Mouse (Mus musculus) kidney, adult 9 months (tissue): ENCODE results near the gene Fiz1.

Source experiments
- DNase-seq: peaks from one replicate; pipeline ENCODE4 v3.0.0; 2022

Gene Fiz1

DNA sequence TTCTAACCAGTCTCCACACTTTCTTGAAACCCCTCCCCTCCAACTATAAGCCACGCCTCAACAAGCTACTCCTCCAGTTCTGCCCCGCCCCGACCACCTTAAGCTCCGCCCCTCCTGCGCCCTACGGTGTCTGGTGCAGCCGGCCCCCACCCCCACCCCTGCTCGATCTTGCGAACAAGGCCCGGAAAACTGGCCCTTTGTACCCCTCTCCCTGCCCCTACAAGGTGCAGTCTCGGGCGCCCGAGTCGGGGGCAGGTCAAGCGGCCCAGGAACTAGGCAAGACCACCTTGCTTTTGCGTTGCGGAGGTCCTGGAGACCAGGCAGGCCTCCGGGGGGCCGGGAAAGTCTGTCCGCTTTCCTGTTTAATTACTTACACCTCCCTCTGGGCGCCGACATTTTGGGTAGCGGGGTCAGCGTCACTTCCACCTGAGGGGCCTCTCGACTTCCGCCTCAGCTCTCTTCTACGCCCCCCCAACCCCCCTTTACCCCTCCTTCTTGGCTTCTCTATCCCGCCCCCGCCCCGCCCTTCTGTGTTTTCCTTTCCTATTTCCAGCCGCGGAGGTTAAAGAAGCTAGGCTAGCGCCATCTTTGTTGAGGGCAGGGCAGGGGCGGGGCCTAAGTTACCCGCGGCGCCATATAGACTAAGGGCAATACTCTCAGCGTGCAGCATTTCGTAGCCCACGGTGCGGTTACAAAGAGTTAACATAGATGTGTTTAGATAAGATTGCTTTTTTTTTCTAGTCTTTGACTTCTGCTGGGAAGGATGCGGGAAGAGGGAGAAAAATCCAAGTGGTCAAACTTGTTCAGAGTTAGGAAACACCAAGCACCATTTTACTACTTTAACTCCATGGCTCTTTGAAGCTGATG, at the start of gene Fiz1, which contains the start of gene Zfp524:
Gene Fiz1 (minus strand): TSS at position 447 of the 867 bp plus-strand sequence.
Gene Zfp524 (plus strand): TSS at position 165 of the 867 bp plus-strand sequence.
- DNase-seq: peak; percentile 99

- peak; percentile 79 for DNase-seq
Measured at GRCm38 (mm10) chr7:5062360-5063001, 48.0 kb upstream of the Fiz1 start.

GRCm38 (mm10) chr7:5061774-5062359, 47.4 kb upstream of the Fiz1 start, which contains the start of gene U2af2:
TSS of gene U2af2 (plus strand) at chr7:5062143.
- DNase-seq: peak; percentile 91

DNA sequence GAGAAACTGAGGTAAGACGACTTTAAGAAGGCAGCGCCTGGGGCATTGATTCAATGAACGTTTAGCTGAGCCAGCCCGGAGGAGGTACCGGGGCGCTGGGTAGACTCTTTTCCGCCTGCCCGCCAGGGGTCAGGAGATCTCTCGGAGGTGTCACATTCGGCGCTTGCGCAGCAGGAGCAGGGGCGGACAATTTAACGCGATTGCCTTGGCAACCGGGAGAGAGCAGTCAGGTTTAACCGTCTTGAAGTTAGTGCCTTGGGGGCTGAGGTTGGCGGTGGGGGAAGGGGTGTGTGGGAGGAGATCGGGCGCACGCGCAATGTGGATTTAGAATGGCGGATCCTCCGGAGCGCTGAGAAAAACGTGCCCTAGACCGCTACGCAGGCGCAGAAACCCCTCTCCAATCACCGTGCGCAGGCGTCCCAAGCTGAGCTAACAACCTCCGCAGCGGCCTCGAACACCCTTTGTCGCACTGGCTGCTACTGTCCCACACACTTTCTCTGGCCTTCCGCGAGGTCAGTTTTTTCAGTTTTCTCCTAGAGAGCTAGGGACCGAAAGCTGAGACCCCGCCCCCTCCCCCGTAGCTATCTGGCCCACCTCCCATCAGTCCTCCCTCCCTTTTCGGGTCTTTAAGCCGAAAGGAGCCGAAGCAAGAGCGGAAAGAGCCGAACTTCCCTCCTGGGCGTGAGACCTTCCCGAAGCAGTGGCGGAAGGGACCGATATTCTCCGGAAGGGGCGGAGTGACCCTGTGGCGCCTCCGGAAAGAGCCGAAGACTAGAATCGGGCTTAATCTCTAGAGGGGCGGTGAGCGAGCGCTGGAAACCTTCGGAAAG, 46.7 kb upstream of the Fiz1 start:
- peak; percentile 99 for DNase-seq

DNA sequence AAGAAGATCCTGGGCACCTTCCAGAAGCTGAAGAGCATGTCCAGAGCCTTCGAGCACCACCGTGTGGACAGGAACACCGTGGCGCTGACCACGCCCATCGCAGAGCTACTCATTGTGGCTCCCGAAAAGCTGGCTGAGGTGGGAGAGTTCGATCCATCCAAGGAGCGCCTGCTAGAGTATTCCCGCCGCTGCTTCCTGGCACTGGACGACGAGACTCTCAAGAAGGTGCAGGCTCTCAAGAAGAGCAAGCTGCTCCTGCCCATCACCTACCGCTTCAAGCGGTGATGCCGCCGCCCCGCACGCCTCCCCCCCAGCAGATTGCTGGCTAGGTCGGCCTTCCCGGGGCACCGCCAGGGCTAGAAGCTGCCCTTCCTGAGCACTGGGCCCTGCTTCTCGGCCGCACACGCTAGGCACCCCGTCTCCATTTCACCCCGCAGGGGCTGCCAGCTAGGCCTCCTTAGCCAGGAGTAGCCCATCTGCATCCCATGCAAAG, 45.8 kb upstream of the Fiz1 start:
- peak; percentile 89 for DNase-seq

GRCm38 (mm10) chr7:5059421-5059820, 44.9 kb upstream of the Fiz1 start:
- no peak for DNase-seq

- no peak for DNase-seq
Measured at GRCm38 (mm10) chr7:5058631-5059030, 44.1 kb upstream of the Fiz1 start.

DNA sequence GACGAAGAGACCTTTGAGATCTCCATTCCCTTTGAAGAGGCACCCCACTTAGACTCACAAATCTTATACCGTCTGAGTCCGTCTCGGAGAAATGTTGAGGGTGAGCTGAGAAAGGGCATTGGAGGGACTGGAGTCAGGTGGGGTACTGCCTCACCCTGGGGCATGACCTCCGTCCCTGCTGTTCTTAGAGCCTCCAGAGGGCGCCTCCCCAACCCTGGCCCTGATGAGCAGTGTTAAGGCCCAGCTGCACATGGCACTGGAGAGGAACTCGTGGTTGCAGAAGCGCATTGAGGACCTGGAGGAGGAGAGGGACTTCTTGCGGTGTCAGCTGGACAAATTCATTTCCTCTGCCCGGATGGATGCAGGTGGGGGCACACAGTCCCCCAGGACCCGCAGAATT, 43.3 kb upstream of the Fiz1 start:
- DNase-seq: no peak

DNA sequence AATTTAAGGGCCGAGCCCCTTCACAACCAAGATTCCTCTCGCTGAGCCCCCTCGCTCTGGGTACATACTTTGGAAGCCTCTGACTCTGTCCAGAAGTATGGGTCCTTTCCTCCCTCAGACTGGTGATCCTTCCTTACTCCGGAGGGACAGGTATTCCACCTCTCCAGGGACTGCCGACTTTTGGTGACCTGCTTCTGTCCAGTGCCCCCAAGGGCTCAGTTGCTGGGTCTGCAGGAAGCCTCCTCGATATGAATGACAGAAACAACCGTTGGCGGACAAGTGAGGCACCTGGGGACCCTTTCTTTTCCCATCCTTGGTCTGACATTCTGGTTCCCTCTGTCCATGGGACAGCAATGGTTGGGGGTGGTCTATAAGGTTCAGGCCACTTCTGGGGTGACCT, 42.9 kb upstream of the Fiz1 start:
- no peak for DNase-seq

DNA sequence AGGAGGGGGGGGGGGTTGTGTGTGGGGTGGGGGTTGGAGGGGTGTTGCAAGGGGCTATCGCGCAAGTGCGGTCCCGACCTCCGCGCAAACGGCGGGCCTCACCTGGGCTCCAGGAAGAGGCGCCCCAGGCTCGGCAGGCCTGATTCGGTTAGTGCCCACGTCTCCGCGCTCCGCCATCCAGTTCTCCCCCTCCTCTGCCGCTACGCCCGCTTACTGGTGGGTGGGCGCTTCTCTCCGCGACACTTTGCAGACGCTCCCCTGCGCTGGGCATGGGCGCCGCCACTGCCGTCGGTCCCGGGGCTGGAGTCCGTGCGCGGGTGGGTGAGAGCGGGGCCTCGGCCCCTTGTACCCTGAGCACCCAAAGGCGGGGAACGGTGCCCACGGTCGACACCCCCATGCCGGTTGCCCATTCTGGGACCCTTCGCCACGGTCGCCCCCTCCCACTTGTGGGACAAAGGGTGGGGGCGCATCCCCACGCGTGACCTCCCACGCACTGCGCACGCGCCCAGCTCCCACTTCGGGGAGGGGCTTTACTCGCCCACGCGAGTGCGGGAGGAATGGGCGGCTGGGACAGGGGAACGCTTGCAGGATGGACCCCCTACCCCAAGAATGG, 42.3 kb upstream of the Fiz1 start:
- no peak for DNase-seq

DNA sequence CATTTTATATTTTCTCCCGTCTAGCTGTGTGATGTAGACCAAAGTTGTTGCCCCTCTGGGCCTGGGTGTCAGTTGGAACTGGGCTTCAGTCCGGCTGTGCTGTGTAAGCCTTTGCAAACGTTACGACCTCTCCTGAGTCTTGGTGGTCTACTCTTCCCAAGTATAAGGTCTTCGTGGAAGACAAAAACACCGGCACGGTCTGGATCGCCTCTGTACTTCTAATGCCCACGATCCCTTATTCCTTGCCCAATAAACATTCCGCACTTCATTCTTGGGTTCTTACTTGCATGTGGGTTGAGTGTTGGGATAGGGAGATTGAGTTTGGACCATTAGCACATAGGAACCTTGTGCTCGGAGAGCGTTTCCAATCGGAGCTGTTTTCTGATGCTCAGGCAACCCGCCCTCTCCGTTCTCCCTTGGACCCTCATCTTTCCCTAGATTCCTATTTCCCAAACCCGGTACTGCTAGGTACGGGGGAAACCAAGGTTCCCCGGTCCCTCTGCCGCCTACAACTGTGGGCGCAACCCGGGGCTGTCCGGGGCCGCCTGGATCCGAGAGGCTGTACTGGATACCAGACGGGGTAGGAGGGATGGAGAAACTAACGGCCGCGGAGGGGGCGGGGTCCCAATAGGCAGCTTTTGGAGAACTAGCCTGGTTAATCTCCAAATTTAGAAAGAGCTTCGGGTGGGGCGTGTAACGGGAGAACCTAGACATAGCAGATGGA, 39.1 kb upstream of the Fiz1 start:
- DNase-seq: no peak

DNA sequence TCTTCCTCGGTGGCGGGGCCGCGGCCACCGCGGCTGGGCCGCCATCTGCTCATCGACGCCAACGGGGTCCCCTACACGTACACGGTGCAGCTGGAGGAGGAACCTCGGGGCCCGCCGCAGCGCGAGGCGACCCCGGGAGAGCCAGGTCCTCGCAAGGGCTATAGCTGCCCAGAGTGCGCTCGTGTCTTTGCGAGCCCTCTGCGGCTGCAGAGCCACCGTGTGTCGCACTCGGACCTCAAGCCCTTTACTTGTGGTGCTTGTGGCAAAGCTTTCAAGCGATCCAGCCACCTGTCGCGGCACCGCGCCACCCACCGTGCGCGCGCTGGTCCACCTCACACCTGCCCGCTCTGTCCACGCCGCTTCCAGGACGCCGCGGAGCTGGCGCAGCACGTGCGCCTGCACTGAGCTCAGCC, 38.4 kb upstream of the Fiz1 start:
- no peak for DNase-seq

- no peak for DNase-seq
Measured at GRCm38 (mm10) chr7:5052438-5052837, 37.9 kb upstream of the Fiz1 start.

DNA sequence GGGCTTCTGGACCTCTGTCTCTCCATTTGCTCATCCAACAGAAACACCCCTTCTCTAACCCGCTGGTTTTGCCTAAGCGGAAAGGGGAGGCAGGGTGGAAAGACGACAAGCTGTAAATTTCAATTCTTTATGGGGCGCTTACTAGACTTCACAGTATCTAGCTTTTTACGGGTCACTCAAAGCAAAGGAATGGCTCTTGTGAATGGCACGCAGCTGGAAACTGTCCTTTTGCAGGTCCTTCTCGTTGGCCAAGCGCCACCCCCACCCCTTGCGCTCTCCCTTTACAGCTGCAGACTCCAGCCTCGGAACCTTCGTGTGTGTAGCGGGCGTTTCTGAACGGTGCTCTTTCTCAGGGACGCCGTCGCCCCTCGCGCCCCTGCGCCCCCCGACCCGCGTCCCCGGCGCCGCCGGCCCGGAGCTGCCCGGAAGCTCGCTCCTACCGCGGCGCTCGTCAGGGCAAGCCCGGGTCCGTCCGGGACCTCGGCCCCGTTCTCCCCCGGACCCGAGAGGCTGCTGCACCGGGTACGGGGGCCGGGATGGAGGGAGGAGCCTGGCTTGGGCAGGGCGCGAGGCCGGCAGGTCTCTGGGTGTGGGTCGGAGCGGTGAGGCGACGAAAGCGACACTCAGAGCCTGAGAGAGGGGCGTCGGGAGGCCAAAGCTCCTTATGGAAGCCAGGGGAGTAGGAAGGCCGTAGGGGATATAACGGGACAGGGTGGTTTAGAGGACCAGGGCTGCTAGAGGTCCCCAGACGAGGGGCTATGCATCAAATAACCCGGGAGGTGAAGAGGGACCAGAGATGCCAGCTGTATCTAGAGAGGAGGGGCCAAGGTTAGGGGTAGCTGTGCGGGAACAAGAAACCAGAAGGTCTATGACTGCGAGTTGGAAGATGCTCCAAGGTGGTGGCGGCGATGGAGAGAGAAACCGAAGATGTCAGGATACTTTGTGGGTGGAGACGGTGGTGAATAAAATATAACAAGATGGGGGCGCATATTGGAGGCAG, 37.0 kb upstream of the Fiz1 start, which contains the start of gene Zfp580:
Gene Zfp580 (plus strand): TSS at position 346 of the 1,000 bp plus-strand sequence.
- peak; percentile 72 for DNase-seq

- DNase-seq: peak; percentile 61
Measured at GRCm38 (mm10) chr7:5047313-5047712, 32.8 kb upstream of the Fiz1 start.

DNA sequence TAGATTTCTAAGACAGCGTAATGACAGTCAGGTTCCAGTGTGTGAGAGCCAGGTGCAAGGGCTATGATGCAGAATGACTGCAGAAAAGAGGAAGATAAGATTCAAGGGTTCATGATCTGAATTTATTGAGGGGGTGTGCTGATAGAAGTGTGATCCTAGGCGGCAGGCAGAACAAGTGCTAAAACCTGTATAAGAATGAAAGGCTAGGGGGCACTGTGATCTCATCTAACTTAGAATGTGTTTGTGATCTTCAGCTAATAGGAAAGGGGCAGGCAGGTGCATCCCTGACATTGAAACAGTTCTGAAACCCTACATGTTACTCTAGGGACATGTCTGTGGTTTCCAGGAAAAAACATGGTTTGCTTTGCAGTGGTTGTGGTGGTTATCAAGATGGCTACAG, 31.6 kb upstream of the Fiz1 start:
- no peak for DNase-seq

DNA sequence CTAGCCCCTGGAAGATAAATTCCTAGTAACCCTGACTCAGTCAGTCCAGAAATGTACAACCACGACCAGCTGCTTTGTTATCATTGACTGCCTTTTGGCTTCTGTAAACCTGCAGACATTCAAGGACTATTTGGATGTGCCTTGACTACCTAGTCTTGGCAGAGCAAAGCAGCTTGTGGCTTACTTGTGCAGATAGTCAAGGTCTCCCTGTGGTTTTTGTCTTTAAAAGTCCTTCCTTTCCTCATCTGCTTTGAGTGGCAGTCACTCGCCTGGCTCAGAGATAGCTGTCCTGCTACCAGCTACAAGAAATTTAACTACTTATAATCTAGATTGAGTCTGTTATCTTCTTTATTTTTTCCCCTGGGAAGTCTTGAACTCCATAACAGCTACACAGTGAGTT, 30.5 kb upstream of the Fiz1 start:
- no peak for DNase-seq

DNA sequence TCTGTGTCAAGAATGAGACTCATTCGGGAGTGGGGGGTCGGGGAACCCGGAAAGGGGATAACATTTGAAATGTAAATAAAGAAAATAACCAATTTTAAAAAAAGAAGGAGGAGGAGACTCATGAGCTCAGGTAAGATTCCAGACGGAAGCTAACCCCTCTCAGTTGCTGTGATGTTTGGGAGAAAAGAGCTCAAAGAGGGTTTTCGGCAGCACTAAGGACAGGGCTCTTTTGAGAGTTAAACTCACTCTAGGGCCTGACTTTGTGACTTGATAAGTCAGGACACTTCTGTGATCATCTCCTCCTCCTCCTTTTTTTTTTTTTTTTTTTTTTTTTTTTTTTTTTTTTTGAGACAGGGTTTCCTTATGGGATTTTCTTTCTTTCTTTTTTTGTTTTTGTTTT, 24.4 kb upstream of the Fiz1 start:
- no peak for DNase-seq

DNA sequence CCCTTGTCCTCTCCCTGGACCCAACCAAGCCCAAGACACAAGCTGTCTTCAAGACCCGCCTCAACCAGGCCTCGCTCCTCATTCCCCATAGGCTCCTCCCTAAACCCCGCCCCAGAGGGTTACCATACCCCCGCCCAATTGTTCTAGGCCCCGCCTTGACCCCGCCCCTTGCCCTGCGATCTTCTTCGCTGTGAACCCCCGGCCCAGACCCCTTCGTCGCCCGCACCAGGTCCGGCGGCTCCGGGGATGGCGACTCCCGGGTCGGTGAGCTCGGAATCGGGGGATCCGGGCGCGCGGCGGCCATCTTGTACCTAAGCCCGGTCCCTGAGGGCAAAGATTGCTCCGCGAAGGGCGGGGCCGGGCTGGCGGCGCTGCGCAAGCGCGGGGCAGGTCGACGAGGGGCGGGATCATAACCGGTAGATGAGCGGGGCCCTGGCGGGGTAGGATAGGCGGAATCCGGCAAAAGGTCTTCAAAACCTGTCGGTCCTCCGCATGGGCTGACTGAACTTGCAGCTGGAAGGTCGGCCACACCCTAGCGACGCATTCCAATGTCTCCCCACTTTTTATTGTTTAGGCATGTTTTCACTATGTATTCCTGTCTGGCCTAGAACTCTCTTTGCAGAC, 23.7 kb upstream of the Fiz1 start, which contains the start of gene Zfp784:
Gene Zfp784 (minus strand): TSS at position 338 of the 624 bp plus-strand sequence.
- DNase-seq: peak; percentile 96
